Mouse (Mus musculus) E14TG2a.4 (cell line): ENCODE data around the gene Rab3a.

Experiments used
- CTCF ChIP-seq: conservative IDR thresholded peaks from 2 replicates; pipeline ENCODE4 v1.5.1; 2014; ENCODE audit warnings: low read length
- NANOG ChIP-seq: IDR thresholded peaks from 2 replicates; pipeline ENCODE4 v1.6.1; 2014; ENCODE audit warnings: borderline replicate concordance, low read length, mixed read lengths

DNA sequence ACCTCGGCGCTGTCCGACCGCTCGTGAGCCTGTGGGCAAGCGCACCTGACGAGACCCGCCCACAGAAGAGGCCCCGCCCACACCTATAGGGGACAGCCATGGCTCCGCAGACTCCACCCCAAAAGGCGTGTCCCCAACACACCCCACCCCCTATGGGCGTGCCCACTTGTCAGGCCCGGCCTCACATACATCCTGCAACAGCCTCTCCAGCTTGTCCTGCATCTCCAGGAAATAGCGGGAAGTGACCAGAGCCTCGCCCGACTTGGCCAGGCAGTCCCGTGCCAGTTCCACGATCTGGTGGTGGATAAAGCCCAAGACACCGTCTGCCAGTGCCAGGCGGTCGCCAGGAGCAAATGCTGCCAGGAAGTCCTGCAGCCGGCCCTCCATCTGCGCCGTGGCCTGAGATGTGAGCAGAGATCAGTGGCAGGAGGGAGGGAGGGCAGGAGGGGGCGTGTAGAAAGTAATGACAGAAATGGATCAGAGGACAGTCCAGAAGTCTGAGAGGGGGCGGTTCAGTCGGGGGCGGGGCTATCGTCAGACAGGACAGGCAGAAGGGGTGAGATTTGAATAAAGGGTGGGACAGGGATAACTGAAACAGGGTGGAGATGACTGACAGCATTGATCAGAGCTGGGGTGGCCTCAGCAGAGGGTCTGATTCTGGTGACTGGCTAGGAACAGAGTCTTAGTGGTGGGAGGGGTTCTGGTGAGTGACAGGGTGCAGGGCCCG lies 33.6 kb downstream of the Rab3a start:
- TF ChIP-seq CTCF (no peak), NANOG (no peak)
